Mouse (Mus musculus) liver (tissue): Measurements from ENCODE around the gene Bik.

Experiments
- DNase-seq: peaks from one replicate; pipeline ENCODE4 v3.0.0-alpha.2; 2020; ENCODE audit warnings: mixed read lengths

Bik gene

GRCm38 (mm10) chr15:83526424-83527091 lies at the start of gene Bik:
Gene Bik (plus strand): TSS chr15:83526862.
- DNase-seq = peak; percentile 70

- no peak for DNase-seq
Observed at GRCm38 (mm10) chr15:83478096-83478495, 48.6 kb upstream of the Bik start.

DNA sequence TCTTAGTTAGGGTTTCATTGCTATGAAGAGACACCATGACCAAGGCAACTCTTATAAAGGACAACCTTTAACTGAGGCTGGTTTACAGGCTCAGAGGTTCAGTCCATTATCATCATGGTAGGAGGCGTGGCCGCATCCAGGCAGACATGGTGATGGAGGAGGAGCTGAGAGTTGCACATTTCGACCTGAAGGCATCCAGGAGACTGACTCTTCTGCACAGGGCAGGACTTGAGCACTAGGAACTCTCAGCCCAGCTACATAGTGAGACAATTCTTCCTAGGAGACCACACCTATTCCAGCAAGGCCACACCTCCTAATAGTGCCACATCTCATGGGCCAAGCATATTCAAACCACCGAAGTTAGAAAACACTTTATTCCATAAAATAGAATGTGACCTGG lies 46.8 kb upstream of the Bik start:
- DNase-seq = no peak

- DNase-seq = no peak
Observed at GRCm38 (mm10) chr15:83481236-83481780, 45.4 kb upstream of the Bik start.

GRCm38 (mm10) chr15:83482645-83483224 lies 43.9 kb upstream of the Bik start:
- DNase-seq = no peak

DNA sequence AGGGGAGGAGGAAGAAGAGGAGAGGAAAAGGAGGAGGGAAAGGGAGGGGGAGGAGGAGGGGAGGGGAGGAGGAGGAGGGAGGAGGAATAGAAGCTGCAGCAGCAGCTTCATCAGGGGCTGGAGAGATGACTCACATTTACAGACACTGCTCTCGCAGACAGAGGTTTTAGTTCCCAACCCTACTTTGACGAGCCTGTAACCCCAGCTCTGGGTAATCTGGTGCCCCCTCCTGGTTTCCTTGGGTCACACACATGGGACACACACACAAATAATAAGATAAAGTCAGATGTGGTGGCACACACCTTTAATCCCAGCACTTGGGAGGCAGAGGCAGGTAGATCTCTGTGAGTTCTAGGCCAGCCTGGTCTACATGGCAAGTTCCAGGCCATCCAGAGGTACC lies 43.2 kb upstream of the Bik start:
- peak; percentile 69 for DNase-seq

- no peak for DNase-seq
Observed at GRCm38 (mm10) chr15:83484311-83484710, 42.4 kb upstream of the Bik start.

- DNase-seq = no peak
Observed at GRCm38 (mm10) chr15:83487477-83488115, 39.1 kb upstream of the Bik start.

GRCm38 (mm10) chr15:83489471-83489870 lies 37.2 kb upstream of the Bik start:
- no peak for DNase-seq

GRCm38 (mm10) chr15:83491891-83492290 lies 34.8 kb upstream of the Bik start:
- DNase-seq = no peak

DNA sequence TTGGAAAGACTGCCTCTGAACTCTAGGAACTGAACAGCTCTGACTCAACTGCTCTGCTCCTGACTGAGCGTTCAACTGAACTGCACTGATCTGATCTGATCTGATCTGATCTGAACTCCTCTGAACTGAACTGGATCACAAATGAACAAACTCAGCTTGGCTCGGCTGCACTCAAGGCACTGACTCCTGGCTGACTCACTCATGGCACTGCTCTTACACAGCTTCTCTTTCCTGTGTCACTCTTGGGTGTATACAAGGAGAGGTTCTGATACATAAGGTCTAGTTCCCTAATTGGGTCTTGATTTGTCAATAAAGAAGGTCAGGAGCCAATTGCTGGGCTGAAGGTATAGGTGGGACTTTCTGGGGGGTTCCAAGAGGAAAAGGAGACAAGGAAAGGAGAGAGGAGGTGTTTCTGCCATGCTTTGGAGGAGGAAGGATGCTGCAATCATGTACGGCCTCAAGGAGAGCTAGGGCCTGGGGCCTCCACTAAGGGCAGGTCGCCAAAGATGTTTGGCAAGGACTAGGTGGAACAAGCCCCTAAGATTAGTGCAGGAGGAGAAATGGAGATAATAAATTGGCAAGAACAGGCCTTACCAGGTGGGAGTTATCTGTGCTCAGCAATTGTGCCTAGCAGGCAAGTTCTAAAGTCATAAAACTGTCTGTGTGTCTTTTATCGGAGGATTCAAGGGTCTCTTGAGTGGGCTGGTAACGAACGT lies 32.6 kb upstream of the Bik start:
- no peak for DNase-seq

GRCm38 (mm10) chr15:83494572-83494920 lies 32.1 kb upstream of the Bik start:
- no peak for DNase-seq

GRCm38 (mm10) chr15:83495195-83495594 lies 31.5 kb upstream of the Bik start:
- no peak for DNase-seq

GRCm38 (mm10) chr15:83495787-83496367 lies 30.8 kb upstream of the Bik start:
- DNase-seq = peak; percentile 78

DNA sequence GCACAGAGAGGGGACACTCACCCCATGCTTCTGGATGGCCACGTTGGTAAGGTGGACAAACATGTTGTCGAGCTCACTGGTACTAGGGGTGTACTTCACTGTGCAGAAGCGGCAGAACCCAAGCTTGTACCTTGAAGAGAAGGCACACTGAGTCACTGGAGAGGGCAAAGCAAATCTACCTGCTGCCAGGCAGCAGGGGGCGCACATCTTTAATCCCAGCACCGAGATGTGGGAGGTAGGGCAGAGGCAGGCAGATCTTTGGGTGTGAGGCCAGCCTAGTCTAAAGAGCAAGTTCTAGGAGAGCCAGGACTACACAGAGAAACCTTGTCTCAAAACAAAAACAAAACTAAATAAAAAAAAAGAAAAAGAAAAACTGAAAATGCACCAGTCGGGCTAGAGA lies 29.4 kb upstream of the Bik start:
- DNase-seq = peak; percentile 24

DNA sequence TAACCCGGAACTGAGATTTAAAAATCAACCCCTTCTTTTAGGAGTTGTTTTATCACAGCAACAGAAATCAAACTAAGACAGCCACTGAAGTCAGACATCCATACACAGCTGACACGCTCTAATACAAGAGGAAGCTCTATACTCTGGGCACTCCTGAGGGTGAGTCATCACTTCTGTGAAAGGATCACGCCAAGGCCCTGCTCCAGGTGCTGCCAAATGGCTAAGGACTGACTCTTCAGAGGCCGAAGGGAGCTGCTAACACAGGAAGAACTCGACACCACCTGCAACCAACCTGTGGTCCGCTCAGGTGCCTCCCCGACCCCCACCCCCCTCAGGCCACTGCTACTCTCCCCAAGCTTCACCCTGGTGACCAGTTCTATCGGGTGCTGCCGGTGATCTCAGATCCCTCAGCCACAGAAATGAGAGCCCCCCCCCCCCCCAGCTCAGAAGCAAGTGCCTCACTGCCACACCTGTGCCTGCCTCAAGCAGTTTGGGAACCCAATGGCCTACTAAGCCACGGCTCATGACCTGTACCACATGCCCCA lies 27.4 kb upstream of the Bik start:
- no peak for DNase-seq

GRCm38 (mm10) chr15:83500352-83500751 lies 26.3 kb upstream of the Bik start:
- DNase-seq = peak; percentile 72

DNA sequence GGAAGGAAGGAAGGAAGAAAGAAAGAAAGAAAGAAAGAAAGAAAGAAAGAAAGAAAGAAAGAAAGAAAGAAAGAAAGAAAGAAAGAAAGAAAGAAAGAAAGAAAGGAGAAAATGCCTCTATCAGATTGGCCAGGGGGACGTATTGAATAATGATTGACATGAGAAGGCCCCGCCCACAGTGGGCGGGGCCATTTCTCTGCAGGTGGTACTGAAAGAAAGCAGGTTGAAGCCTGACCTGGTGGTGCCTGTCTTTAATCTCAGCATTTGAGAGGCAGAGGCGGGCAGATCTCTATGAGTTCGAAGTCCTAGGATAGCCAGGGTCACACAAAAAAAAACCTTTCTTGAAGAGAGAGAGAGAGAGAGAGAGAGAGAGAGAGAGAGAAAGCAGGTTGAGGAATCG lies 25.2 kb upstream of the Bik start:
- peak; percentile 51 for DNase-seq

GRCm38 (mm10) chr15:83509950-83510804 lies 16.5 kb upstream of the Bik start:
- DNase-seq = no peak

GRCm38 (mm10) chr15:83510805-83511405 lies 15.8 kb upstream of the Bik start, which contains the start of gene Ttll1:
Gene Ttll1 (minus strand): TSS chr15:83510893.
- DNase-seq = peak; percentile 93
